Mouse (Mus musculus) urinary bladder, postnatal 25 days (tissue): Measurements from ENCODE around the gene Hmgcr.

Experiments used
- DNase-seq: peaks from one replicate; pipeline ENCODE4 v3.0.0; 2022; ENCODE audit warnings: low spot score

Hmgcr gene

GRCm38 (mm10) chr13:96670406-96671077 lies at the start of gene Hmgcr:
Gene Hmgcr, minus strand, starts transcription at chr13:96670936.
- peak; percentile 94 for DNase-seq

GRCm38 (mm10) chr13:96720003-96720402 lies 49.3 kb upstream of the Hmgcr start:
- no peak for DNase-seq

GRCm38 (mm10) chr13:96717821-96718220 lies 47.1 kb upstream of the Hmgcr start:
- no peak for DNase-seq

GRCm38 (mm10) chr13:96716311-96716710 lies 45.6 kb upstream of the Hmgcr start:
- no peak for DNase-seq

GRCm38 (mm10) chr13:96709269-96710233 lies 38.8 kb upstream of the Hmgcr start:
- DNase-seq = no peak

GRCm38 (mm10) chr13:96702567-96703278 lies 32.0 kb upstream of the Hmgcr start:
- DNase-seq = no peak

- no peak for DNase-seq
Measured at GRCm38 (mm10) chr13:96697805-96698586, 27.3 kb upstream of the Hmgcr start.

- DNase-seq = no peak
Measured at GRCm38 (mm10) chr13:96695428-96695827, 24.7 kb upstream of the Hmgcr start.

- DNase-seq = no peak
Measured at GRCm38 (mm10) chr13:96689901-96690300, 19.2 kb upstream of the Hmgcr start.

GRCm38 (mm10) chr13:96687261-96687660 lies 16.5 kb upstream of the Hmgcr start:
- DNase-seq = no peak

GRCm38 (mm10) chr13:96684779-96685178 lies 14.0 kb upstream of the Hmgcr start:
- no peak for DNase-seq

- DNase-seq = no peak
Measured at GRCm38 (mm10) chr13:96681088-96681620, 10.4 kb upstream of the Hmgcr start.

- DNase-seq = no peak
Measured at GRCm38 (mm10) chr13:96680163-96681087, 9.7 kb upstream of the Hmgcr start.

- no peak for DNase-seq
Measured at GRCm38 (mm10) chr13:96678616-96679015, 7.9 kb upstream of the Hmgcr start.

GRCm38 (mm10) chr13:96677071-96677470 lies 6.3 kb upstream of the Hmgcr start:
- no peak for DNase-seq

GRCm38 (mm10) chr13:96675756-96676155 lies 5.0 kb upstream of the Hmgcr start:
- no peak for DNase-seq

GRCm38 (mm10) chr13:96673817-96674216 lies 3.1 kb upstream of the Hmgcr start:
- no peak for DNase-seq

GRCm38 (mm10) chr13:96672276-96672675 lies 1.5 kb upstream of the Hmgcr start:
- no peak for DNase-seq

- no peak for DNase-seq
Measured at GRCm38 (mm10) chr13:96671906-96672234, 1.1 kb upstream of the Hmgcr start.
